Mouse (Mus musculus) myocyte (in vitro differentiated cells): ENCODE data around the gene Ptpa.

Source experiments
- E2F4 ChIP-seq: IDR thresholded peaks from one replicate; pipeline ENCODE4 v1.6.1; 2011; ENCODE audit warnings: mild to moderate bottlenecking, control low read depth, moderate library complexity; ENCODE audit not compliant: insufficient read depth
- MAX ChIP-seq: IDR thresholded peaks from one replicate; pipeline ENCODE4 v1.6.1; 2011; ENCODE audit warnings: low read depth, mild to moderate bottlenecking, control low read depth
- MYOG ChIP-seq, 3 experiments: IDR thresholded peaks; one replicate each; pipeline ENCODE4 v1.6.1; 2011; ENCODE audit warnings: control low read depth in 2 of 3, low read depth in 2 of 3, mild to moderate bottlenecking in 2 of 3; ENCODE audit not compliant: insufficient read length in 2 of 3, control insufficient read depth in 1 of 3, insufficient read depth in 1 of 3
- POLR2A ChIP-seq: IDR thresholded peaks from one replicate; pipeline ENCODE4 v1.6.1; 2011; ENCODE audit warnings: low read depth, mild to moderate bottlenecking, control low read depth, moderate library complexity; ENCODE audit not compliant: insufficient read length
- REST ChIP-seq: IDR thresholded peaks from one replicate; pipeline ENCODE4 v1.6.1; 2011; ENCODE audit warnings: mild to moderate bottlenecking, control low read depth, moderate library complexity; ENCODE audit not compliant: insufficient read depth, insufficient read length
- SRF ChIP-seq: IDR thresholded peaks from one replicate; pipeline ENCODE4 v1.6.1; 2011; ENCODE audit warnings: low read depth; ENCODE audit not compliant: control insufficient read depth, insufficient read length
- USF1 ChIP-seq: IDR thresholded peaks from one replicate; pipeline ENCODE4 v1.6.1; 2011; ENCODE audit warnings: low read depth, mild to moderate bottlenecking, control low read depth, moderate library complexity

DNA sequence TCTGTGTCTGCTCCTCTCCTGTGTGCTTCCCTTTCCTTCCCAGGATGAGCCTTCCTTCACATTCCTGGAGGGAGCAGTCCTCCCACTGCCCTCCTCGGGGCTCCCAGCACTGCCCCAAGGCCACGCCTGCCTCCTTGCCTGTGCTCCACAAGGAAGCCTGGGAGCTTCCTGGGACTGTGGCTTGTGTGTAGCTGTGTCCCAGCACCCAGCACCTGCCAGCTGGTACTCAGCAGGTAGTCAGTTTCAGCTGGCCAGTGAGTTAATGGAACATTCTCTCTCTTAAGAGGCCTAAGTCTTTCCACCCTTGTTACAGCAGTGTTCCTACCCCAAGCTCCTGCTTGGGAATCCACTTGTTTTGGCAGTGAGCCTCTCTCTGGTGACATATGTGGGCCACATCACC, 13.0 kb upstream of the Ptpa start:
- no peak for TF ChIP-seq SRF
- TF ChIP-seq USF1 = no peak
- no peak for TF ChIP-seq POLR2A
- no peak for TF ChIP-seq E2F4
- no peak for TF ChIP-seq MAX
- no peak for TF ChIP-seq REST
- TF ChIP-seq MYOG (IDR thresholded peaks at IDR 0.05; ENCODE audit: control insufficient read depth in 1 of 3, insufficient read depth in 1 of 3, insufficient read length in 2 of 3, low read depth in 2 of 3) = no peak
